Mouse (Mus musculus) WW6 (cell line): ENCODE measurements around the gene Dnase1l3.

Experiments used
- DNase-seq: peaks from one replicate; pipeline ENCODE4 v3.0.0-alpha.2; 2013; ENCODE audit warnings: low read depth, low spot score

The Dnase1l3 gene

GRCm38 (mm10) chr14:7978183-7978582 is 16.2 kb downstream of the Dnase1l3 start:
- DNase-seq, result no peak

DNA sequence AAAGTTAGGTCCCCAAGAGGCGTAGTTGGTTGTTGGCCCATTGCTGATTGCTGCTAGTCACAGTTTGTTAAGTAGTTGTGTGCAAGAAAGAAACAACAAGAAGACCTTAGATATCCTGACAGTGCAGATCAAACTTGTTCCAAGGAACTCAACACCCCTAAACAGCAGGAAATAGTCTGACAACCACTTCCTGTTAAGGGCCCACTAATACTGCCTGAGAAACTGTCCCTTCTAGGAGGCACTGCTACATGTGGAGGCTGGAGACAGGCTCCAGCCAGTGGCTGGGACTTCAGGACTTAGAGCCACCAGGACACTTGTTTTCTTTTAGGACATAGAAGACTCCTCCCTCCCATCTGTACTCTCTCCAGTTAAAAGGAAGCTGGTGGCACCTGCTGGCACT is 16.9 kb downstream of the Dnase1l3 start:
- DNase-seq, result no peak

GRCm38 (mm10) chr14:7975177-7975576 is 19.2 kb downstream of the Dnase1l3 start:
- no peak for DNase-seq

DNA sequence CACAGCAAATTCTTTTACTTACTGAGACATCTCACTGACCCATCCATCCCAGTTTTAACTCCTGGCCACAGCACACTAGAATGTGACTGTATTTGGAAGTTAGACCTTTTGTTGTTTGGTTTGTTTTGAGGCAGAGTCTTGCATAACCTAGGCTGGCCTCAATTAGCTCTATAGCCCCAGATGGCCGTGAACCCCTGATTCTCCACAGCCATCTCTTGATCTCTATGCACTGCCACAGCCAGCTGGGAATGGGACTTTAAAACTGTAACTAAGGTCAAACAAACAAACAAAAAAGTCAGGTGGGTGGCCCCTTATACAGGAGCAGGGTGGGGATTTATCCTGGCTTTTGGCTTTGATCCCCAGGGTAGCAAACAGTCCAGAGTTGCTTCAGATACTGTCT is 19.7 kb downstream of the Dnase1l3 start:
- no peak for DNase-seq

DNA sequence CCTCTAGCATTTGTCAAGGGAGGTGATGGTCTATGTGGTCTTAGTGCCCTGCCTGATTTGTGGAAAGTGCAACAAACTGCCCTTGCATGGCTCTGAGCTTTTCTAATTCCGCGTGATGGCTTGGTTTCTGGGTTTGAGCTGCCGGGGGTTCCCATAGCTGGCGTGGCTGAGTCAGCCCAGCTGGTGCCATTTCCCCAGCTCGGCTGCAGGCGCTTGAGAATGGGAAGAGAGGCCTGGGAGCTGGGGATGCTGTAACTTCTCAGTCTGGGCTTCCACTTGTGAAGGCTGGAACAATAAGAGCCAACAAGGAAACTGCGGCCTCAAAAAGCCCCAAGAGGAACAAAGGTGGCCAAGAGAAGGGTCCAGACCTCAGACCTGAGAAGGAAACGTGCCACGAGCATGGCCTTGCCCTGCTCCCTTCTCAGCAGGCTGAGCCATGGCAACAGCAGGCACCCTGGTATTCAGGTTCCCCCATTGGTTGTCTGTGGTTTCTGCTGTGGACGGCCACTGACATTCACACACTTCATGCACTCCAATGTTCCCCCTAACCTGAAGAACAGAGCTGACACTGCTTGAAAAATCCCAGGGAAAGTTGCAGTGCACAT is 22.4 kb downstream of the Dnase1l3 start:
- no peak for DNase-seq

DNA sequence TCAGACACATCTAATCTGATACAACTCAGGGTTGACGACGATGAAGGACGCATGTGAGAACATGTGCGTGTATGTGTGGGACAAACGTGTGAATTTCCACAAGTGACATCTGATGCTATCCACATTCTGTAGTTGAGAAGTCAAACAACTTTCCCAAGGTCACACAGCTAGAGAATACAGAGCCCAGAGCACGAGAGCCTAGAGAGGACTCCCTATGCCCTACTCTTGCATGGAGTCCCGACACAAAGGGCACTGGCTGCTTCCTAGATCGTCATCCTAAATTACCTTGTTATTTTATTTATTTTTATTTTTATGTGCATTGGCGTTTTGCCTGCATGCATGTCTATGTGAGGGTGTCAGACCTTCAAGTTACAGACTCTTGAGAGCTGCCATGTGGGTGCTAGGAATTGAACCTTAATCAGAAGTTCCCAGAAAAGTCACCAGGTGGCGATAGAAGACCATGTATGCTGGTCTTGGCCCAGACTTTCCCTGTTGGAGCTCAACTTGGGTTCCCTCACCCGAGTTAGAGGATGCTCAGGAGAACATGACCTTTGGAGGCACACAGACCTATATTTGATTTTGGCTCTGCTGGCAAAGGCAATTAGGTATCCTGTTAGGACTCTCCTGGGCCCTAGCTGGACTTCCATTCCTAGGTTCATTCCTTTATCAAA is 30.0 kb downstream of the Dnase1l3 start:
- no peak for DNase-seq

- no peak for DNase-seq
These were observed 31.2 kb downstream of the Dnase1l3 start for GRCm38 (mm10) chr14:7963160-7963559.

DNA sequence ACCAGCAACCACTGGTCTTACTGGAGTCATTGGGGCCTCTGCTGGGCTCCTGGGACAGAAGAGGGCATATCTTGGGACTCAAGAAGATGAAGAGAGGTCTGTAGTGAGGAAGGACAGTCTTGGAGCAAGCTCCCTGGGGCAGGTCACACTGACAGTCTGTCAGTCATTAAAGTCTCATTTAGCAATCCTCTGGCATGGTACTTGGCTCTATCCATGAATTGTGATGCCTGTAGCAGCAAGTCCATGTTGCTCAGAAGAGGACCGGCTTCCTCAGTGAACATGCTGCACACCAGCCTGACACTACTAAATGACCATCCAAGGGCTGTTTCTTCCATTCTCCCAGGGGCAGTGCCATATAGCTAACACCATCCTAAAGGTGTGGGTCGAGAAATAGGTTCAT is 31.7 kb downstream of the Dnase1l3 start:
- no peak for DNase-seq

- no peak for DNase-seq
These were observed 32.7 kb downstream of the Dnase1l3 start for GRCm38 (mm10) chr14:7961714-7962113.

DNA sequence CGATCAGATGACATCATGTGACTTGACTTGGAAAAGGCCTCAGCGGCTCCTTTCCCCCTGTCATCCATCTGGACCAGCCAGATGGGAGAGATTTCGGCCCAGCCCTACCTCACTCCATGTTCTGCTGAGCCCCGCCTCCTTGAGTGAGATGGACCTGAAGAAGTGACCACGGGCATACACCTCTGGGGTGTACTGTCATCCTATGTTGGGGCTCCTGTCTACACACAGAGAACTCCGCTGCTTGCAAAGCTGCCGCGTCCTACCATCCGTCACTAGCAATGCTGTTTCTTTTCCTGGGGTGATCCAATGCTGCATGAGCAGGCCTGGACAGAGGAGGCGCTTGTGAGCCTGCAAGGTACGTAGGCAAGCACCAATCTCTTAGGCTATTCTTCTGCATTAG is 33.8 kb downstream of the Dnase1l3 start:
- DNase-seq, result no peak

DNA sequence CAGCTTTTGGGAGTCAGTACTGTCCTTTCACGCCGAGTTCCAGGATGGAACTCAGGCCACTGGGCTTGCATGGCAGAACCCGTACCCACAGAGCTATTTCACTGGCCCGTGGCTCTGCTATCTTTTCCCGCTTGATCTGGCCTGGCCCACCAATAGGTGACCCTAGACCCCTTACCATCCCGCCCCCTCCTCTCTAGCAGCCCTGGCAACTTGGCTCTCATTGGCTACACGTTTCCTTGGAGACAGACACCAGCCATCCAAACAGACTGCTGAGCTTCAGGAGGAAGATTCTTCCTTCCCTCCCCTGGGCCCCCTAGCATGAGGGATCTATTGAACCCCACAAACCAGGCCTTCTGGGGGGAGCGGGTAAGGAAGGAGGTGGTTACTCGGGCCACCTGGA is 37.3 kb downstream of the Dnase1l3 start, which contains the start of gene Gm45521:
Gene Gm45521 (plus strand): TSS at position 240 of the 400 bp plus-strand sequence.
- no peak for DNase-seq

DNA sequence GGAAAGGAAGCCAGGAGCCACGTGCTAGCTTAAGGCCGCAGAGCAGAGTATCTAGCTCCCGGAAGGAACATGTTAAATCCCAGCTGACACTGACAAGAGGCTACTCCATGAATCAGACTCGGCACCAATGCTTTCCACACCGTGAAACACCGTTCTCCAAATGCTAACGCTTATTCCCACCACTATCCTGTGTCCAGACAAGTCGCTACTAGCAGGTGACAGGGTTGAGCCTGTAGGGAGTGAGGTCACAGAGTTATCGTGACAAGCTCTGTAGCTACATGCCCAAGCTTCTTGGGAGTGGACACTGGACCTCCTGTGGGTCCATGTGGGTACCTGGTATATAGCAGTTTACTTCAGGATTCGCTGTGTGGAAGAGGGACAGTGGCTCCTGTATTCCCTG is 37.9 kb downstream of the Dnase1l3 start:
- no peak for DNase-seq

DNA sequence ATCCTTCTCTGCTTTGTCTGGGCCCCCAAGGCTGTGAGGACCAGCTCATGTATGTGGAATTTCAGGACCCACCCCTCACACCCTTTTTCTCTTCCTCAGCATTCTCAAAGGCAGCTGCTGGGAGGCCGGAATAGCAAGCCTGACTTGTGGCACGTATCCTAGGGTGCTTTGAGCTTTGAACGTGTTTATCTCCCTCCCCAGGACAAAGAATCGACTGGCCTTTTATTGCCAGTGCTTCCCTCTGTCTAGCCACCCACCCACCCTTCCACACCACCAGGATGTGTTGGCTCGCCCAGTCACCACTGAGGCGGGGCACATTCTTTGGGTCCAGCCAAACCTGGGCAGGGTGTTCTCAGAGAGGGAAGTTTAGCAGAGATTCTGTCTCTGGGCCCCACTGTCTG is 40.3 kb downstream of the Dnase1l3 start:
- DNase-seq, result no peak

GRCm38 (mm10) chr14:7952610-7953254 is 41.6 kb downstream of the Dnase1l3 start:
- no peak for DNase-seq

DNA sequence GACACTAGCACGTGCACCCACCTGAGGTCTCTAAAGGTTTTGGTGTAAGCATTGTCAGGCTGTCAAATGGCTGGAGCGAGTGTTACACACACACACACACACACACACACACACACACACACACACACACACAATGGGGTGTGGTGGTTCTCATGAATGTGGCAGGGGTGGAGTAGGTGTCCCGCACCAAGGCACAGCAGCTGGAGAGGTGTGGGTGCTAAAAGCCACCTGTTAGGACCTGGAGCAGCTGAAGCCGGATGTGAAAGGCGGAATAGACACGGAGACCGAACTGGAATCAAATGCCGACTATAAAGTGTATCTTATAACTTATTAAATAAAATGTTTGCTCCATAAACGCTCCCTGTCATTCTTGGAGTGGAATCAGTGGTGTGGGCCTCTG is 43.1 kb downstream of the Dnase1l3 start:
- no peak for DNase-seq

- DNase-seq, result no peak
These were observed 49.1 kb downstream of the Dnase1l3 start for GRCm38 (mm10) chr14:7945261-7945660.

DNA sequence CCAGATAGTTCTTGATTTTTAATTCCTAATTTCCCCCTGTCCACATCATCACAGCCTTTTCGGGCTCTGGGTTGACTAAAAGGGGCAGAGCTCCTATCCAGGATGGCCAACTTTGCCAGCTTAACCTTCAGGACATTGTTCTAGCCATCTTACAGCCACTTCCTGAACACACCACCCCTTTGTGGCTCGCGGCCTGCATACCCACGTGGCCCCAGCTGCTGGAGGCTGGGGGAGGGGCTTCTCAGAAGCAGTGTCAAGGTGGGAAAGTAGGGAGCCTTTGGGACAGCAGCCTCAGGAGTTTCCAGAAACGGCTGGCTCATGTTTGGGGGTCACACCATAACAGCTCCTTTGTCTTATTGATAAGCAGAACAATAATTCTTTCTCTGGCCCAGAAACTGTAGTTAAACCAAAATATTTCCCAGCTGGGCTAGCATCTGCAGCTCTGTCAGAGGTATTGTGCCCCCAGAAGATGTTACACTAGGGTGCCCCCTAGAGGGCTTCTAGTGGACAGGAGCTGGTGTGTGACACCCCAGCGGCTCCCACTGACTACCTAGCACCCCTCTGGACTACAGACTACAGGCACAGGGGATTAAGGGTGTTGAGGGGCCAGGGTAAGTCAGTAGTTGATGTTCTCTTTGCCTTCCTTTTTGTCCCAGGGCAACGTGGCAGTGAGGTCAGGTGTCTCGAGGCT is 49.9 kb downstream of the Dnase1l3 start:
- DNase-seq, result no peak

DNA sequence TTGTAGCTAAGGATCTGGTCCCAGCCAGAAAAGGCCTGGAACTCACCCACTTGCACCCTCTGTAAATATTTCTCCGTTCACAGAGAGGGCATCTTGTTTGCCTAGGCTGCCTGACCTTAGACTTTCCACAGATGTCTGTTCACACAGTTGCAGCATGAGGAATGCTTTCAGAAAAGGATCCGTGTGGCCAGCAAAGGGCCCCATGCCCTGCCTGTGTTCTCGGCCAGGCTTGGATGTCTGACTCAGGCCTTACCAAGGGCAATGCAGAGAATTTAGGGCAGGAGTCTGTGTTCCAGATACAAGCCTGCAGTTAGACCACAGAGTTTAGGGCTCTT is 50.6 kb downstream of the Dnase1l3 start:
- no peak for DNase-seq

GRCm38 (mm10) chr14:7943101-7943800 is 51.1 kb downstream of the Dnase1l3 start:
- DNase-seq, result no peak

- DNase-seq, result no peak
These were observed 53.0 kb downstream of the Dnase1l3 start for GRCm38 (mm10) chr14:7941413-7941812.

- no peak for DNase-seq
These were observed 55.3 kb downstream of the Dnase1l3 start for GRCm38 (mm10) chr14:7938809-7939784.
